In the genomic region with DNA sequence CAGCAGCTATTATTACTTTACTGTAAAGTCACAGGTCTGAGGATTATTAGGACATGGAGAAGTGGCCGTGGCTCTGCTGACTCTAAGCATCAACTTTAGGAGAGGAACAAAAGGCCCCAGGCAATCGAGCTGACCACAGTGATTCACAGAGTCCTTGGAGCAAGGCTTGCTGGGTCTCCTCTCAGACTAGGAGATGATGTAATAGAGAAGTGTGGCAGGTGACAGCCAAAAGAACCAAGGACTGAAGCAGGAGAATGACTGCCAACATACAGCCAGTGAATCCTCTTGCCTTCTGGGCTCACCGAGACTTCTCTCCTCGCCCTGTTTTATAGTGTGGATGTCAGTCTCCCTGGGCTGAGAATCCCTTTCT, we compare ENCODE assay signal across 22 mouse cellular contexts.
A peak's percentile ranks its signal among the peaks of the same experiment; 100 is the strongest.
DNase-seq lines count a peak whose midpoint lies in the region; ATAC-seq lines count a peak whose summit lies in the region.
"Had no signal": no experiment of that assay in that cellular context is flagged by ENCODE, and none has a peak within 500 bp of the region (broad histone marks: within the 10 kb centered on the region; RNA-seq: fewer than 3 reads in every experiment).

No protein-coding gene starts in this region.

- no peak overlapping the region for H3K9ac ChIP-seq in kidney, embryonic 16.5 days (replicated peaks; ENCODE audit: low read length)
- H3K9ac ChIP-seq: embryonic facial prominence, embryonic 15.5 days; hindbrain, embryonic 13.5 days; intestine, embryonic 15.5 days had no signal

- no peak for ATAC-seq in kidney, embryonic 16.5 days (ENCODE audit: low FRiP score, low TSS enrichment)
- ATAC-seq in granulocyte monocyte progenitor cell, adult 5-6 weeks (replicated peaks; ENCODE audit: poor library complexity, severe bottlenecking), result peak; percentile 31
- ATAC-seq: forebrain, embryonic 14.5 days had no signal

- intact Hi-C loops in left cerebral cortex, postnatal 25 days (cut with DNase I), result loop anchor here (2.0 to 10.0 kb wide), 3 partner anchors 131 to 423 kb away; a partner anchor contains a TSS

- H3K4me3 ChIP-seq in kidney, embryonic 16.5 days (ENCODE audit: low read length), result no peak overlapping the region
- H3K4me3 ChIP-seq: embryonic facial prominence, embryonic 15.5 days; erythroblast, embryonic 14.5 days; forebrain, embryonic 10.5 days; heart, embryonic 10.5 days; hindbrain, embryonic 13.5 days; intestine, embryonic 15.5 days had no signal

- peak; percentile 46 to 77 for DNase-seq in adrenal gland, adult (ENCODE audit: inconsistent age in 2 of 2, low spot score in 1 of 2)
- no peak for DNase-seq in adrenal gland, adult 18-20 months (ENCODE audit: low spot score in 2 of 2)
- DNase-seq in kidney, postnatal 4 days, result no peak
- peak; percentile 27 for DNase-seq in adrenal gland, postnatal 10 days
- DNase-seq in left cerebral cortex, postnatal 25 days (ENCODE audit: low spot score in 2 of 2), result no peak
- no peak for DNase-seq in gastrocnemius, adult 18-20 months (ENCODE audit: low spot score)
- DNase-seq: cerebellum, adult 2 months; cerebellum, postnatal 10 days; gastrocnemius, postnatal 36 days; heart, adult 18-20 months; heart, postnatal 10 days; heart, postnatal 4 days had no signal

- 72% methylated on average over 4 of the region's 4 CpGs for WGBS in kidney, embryonic 16.5 days

- H3K36me3 ChIP-seq in kidney, embryonic 16.5 days (ENCODE audit: insufficient read depth, low read length), result no peaks in the 10 kb centered on the region
- H3K36me3 ChIP-seq: embryonic facial prominence, embryonic 15.5 days; forebrain, embryonic 10.5 days; heart, embryonic 10.5 days; hindbrain, embryonic 13.5 days; intestine, embryonic 15.5 days had no signal

- H3K4me2 ChIP-seq in kidney, embryonic 16.5 days (replicated peaks; ENCODE audit: low read depth, low read length), result no peak overlapping the region
- H3K4me2 ChIP-seq: embryonic facial prominence, embryonic 15.5 days; hindbrain, embryonic 13.5 days; intestine, embryonic 15.5 days had no signal

- H3K9me3 ChIP-seq in kidney, embryonic 16.5 days (ENCODE audit: low read length), result no peaks in the 10 kb centered on the region
- H3K9me3 ChIP-seq: embryonic facial prominence, embryonic 15.5 days; forebrain, embryonic 10.5 days; heart, embryonic 10.5 days; hindbrain, embryonic 13.5 days; intestine, embryonic 15.5 days had no signal

- H3K27ac ChIP-seq in kidney, embryonic 16.5 days (ENCODE audit: low read length), result peak overlapping the region; percentile 22; the same call in 1 of the 2 replicates
- H3K27ac ChIP-seq: embryonic facial prominence, embryonic 15.5 days; forebrain, embryonic 10.5 days; heart, embryonic 10.5 days; hindbrain, embryonic 13.5 days; intestine, embryonic 15.5 days had no signal

- no peaks in the 10 kb centered on the region for H3K27me3 ChIP-seq in kidney, embryonic 16.5 days (ENCODE audit: insufficient read depth, low read length)
- H3K27me3 ChIP-seq: CH12.LX; embryonic facial prominence, embryonic 15.5 days; hindbrain, embryonic 13.5 days; intestine, embryonic 15.5 days had no signal

- H3K4me1 ChIP-seq in kidney, embryonic 16.5 days (ENCODE audit: insufficient read depth, low read length), result peaks cover 13% of the 10 kb centered on the region
- H3K4me1 ChIP-seq: embryonic facial prominence, embryonic 15.5 days; forebrain, embryonic 10.5 days had no signal

Comparison
In these comparisons a context has a peak if more than half of its experiments do, and no peak if none do; other contexts are left out.
1. DNase-seq: peak in adrenal gland, adult (2 of 2) and adrenal gland, postnatal 10 days (single experiment); none in adrenal gland, adult 18-20 months (0 of 2), kidney, postnatal 4 days (0 of 2), left cerebral cortex, postnatal 25 days (0 of 2) and gastrocnemius, adult 18-20 months (single experiment).